Mouse (Mus musculus): ENCODE measurements around the gene Vcl.
A peak's percentile ranks its signal among the peaks of the same experiment; 100 is the strongest.

Gene Vcl

DNA sequence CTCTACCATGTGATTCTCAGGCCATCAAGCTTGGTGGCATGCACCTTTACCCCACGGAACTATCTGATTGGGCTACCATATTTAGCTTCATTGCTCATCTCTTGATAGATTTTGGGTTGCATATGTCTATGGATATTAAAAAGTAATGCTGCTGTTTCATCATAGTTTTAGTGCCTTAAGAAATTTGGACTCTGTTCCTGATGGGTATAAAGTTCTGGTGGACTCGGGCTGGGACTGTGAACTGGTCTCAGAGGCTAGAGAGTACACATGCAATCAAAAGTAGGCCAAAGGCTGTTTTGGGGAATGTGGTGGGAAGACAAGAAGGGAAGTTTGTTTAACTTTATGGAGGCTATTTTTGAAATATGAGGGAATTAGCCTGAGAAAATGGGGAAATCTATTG lies 16.1 kb downstream of the Vcl start:
- peak; percentile 40 for DNase-seq

- no peak for DNase-seq
These were observed 26.8 kb downstream of the Vcl start for GRCm38 (mm10) chr14:20956021-20956420.

DNA sequence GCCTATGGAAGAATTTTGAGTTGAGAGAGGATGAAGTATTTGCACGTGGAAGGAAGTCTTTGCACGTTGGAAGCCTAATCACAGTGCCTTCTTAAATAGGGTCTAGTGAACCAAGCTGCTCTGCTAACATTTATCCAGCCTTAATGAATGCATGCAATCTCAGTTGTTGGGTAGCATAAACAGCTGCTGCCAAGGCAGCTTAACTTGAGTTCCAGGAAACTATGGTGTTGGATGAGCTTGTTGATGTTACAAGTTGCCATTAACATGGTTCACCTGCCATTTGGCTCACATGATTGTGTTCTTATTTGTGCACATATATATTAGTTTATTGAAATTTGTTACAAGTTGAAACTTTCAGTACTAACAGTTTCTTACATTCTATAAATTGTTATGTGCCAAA lies 29.8 kb downstream of the Vcl start:
- no peak for DNase-seq

- DNase-seq: peak; percentile 45
These were observed 33.3 kb downstream of the Vcl start for GRCm38 (mm10) chr14:20962466-20962865.

DNA sequence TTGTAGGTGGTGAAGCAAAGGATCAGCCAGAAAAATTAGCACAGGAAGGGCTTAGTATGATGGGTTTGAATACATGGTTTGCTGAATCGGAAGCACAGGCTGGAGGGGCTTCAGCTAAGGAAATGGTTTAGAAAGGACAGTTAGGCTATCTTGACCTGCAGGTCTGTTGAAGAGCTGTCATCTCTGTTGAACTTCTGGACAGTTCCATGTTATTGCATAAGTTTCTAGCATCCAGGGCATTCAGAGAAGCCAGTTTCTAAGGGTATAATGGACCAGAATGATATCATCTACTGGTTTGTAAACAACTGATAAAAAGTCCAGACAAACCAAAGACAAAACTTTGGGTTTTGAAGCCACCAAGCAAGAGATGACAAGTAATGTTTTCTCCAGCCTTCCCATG lies 33.7 kb downstream of the Vcl start:
- no peak for DNase-seq

GRCm38 (mm10) chr14:20963863-20964262 lies 34.7 kb downstream of the Vcl start:
- DNase-seq: no peak

DNA sequence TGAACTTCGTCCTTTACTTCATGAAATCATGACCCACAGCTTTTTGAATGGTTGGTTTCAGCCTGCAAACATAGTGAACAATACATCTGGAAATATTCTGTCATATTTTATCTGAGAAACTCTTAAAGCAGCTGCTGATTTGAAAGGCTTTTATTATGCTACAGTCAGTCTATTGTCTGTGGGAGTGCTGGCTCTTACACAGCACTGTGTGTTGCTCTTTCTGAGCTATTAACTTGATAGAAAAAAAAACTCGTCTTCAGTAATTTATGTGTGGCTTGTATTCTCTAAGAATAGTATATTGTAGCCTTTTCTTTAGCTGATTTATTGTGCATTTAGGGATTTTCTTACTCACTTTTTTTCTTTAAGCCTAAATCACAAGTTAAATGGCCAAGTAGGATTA lies 35.1 kb downstream of the Vcl start:
- DNase-seq: no peak

- DNase-seq: no peak
These were observed 37.9 kb downstream of the Vcl start for GRCm38 (mm10) chr14:20966959-20967670.

GRCm38 (mm10) chr14:20969066-20969465 lies 39.9 kb downstream of the Vcl start:
- no peak for DNase-seq

DNA sequence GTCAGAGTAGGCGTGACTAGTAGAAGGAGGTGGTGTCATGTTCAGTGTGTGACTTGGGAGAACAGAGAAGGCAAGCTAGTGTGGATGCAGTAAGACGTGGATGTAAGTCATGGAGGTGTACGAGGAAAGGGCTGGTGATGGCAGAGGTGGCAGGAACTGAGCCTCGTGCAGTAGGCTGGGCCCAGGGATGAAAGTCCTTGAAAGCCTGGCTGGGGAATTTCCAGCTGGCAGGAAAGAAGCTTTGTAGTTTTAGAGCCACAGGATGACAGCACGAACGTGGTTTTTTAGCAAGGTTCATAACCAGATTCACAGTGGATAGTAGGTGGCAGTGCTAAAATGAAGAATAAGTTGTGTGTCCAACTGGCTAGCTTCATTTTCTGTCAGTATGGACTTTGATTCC lies 41.2 kb downstream of the Vcl start:
- DNase-seq: peak; percentile 70

GRCm38 (mm10) chr14:20970927-20971326 lies 41.7 kb downstream of the Vcl start:
- no peak for DNase-seq

GRCm38 (mm10) chr14:20973821-20974220 lies 44.6 kb downstream of the Vcl start:
- no peak for DNase-seq

DNA sequence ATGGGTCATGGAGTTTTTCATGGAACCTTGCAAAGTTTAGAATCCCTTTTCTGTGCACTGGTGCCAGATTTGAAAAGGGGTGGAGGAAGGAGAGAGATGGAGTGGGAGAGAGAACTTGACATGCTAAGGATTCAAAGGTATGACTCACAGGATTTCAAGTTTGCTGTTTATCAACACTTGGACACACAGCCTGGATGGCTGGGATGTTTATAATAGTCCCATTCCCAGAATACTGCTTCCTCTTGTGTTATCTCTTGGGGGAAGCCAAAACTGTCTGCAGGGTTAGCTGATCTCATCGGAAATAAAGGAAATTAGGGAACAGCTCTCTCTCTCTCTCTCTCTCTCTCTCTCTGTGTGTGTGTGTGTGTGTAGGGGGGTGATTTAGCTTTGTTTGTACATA lies 47.5 kb downstream of the Vcl start:
- no peak for DNase-seq

GRCm38 (mm10) chr14:20977726-20978125 lies 48.5 kb downstream of the Vcl start:
- DNase-seq: no peak

DNA sequence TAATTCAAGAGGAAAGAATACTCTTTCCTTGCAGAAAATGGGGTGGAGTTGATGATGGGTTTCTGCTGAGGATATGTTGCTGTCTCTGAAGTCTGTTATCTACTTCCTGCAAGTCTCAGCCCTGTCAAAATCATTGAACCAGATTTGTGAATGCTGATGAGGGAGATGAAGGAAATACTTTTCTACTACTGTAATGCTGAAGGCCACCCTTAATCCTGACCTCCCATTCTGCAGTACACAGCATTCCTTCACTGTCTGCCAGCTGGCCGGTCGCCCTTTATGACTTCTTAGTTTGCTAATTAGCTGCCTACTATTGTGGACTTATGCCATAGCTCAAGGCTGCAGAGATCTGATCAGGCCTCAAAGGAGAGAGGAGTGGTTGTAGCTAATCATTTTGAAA lies 54.6 kb downstream of the Vcl start:
- DNase-seq: peak; percentile 94

- peak; percentile 40 for DNase-seq
These were observed 56.3 kb downstream of the Vcl start for GRCm38 (mm10) chr14:20985482-20985881.

GRCm38 (mm10) chr14:20991492-20991891 lies 62.3 kb downstream of the Vcl start:
- DNase-seq: no peak

DNA sequence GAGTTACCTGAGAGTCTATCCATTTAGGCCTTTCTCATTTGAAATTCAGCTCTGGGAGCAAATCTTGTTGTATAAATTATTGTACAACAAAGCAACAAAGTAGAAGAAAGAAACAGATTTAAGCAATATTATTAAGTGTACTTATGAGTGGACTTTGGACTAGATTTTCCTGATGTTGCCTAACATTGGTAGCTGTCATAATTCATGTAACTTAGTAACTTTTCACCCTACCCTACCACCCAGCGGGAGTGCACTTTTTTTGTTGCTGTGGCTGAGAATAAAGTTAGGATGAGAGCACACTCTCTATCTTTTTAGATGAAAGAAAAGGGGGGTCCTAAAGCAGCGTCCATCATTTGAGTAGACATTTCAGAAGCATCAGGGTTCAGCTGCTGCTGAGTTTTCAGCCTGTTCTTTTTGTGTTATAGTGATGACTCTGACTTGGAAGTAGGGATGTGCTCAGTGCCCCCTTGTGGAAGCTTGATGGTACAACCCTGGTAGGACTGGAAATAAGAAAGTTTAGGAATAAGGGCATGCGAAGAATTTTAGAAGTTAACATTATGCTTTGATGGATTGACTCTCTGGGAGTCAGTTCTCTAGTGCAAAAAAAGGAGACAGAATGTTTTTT lies 64.0 kb downstream of the Vcl start:
- DNase-seq: peak; percentile 76

GRCm38 (mm10) chr14:20994475-20994874 lies 65.3 kb downstream of the Vcl start:
- DNase-seq: no peak

DNA sequence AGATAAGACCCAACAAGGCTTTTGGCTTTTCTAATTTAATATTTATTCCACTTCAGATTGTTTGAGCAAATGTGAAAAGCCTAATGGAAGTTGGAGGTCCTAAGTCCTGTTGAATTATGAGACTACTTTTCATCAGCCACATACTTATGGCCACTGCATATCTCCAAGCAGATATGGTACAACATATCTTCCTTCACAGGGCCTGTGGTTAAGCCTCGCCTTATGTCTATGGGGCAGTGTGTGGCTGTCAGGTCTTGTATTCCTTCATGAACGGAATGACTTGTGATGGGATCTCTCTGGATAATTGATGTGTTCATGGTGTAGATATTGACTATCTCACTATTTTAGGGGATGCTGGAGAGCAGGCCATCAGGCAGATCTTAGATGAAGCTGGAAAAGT lies 66.3 kb downstream of the Vcl start:
- DNase-seq: no peak

GRCm38 (mm10) chr14:20996361-20996760 lies 67.2 kb downstream of the Vcl start:
- no peak for DNase-seq

DNA sequence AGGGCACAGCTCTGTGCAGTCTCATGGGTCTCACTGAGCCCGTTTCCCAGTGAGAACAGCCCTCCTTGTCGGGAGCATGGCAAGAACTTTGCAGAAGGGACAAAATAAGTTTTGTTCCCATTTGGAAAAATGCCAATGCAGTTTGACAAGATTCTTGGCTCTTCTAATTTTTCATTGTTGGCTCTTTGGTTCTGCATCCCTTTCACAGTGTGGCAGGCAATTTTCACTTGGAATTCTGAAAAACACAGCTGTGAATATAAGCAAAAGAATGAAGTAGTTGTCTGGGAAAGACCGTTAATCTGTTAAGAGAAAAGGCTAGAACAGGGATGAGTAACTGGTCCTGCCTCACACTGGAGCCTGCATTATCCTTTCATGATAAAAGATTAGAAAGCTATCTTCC lies 68.3 kb downstream of the Vcl start:
- DNase-seq: no peak

DNA sequence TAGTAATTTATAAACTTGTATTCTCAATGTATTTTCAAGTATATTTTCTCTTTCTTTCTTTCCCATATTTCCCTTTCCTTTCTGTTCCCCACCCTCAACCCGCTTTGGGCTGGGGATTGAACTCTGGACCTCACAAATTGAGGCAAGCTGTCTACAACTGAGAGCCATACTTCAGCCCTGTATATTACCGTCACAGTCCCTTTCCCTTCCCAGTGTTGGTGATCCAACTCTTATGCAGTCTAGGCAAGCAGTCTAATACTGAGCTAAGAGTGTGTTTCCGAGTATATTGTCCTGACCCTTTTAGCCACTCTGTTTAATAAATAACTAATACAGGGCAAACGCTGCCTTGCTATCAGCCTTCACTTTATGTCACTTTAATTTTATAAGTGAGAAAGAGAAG lies 70.4 kb downstream of the Vcl start:
- DNase-seq: no peak

GRCm38 (mm10) chr14:21013800-21014334 lies 84.7 kb downstream of the Vcl start:
- DNase-seq: no peak

- DNase-seq: no peak
These were observed 88.7 kb downstream of the Vcl start for GRCm38 (mm10) chr14:21017871-21018270.

Measured in kidney, adult 9 months (tissue).